Mouse (Mus musculus): ENCODE data around the gene Wif1.

The Wif1 gene

DNA sequence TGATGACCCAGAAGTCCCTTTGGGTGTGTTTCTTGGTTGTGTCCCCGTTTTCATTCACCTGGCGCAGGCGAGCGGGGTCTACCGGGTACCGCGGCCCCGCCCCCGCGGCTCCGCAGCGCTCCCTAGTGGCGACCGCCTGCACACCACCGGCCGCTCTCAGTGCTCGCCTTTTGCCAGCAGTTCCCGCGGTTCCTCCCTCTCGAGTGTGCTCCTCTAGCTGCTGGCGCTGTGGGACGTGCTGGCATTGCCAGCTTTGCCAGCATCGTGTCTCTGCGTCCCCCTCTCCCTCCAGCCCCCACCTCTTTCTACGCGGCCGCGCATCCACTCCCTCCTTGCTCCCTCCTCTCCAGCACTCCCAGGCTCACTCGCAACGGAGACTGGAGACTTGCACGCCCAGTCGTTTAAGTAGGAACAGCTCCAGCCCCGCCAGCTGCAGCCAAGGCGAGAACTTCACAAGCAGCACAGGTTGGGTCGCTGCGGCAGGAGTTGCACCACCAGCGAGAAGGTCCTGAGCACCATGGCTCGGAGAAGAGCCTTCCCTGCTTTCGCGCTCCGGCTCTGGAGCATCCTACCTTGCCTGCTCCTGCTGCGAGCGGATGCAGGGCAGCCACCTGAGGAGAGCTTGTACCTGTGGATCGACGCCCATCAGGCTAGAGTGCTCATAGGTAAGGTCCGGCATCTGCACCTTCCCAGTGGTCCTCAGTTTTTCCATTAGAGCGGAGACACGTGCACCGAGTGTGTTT, at the start of gene Wif1:
TSS of gene Wif1 (plus strand) at position 135 of the 743 bp plus-strand sequence.
- in situ Hi-C loops (cut with MboI; ENCODE audit: low pct_unique_long_range_greater_than_20kb in 1 of 2, low sequenced_read_pairs in 2 of 2, unreplicated experiment in 1 of 2), result no loop called here

DNA sequence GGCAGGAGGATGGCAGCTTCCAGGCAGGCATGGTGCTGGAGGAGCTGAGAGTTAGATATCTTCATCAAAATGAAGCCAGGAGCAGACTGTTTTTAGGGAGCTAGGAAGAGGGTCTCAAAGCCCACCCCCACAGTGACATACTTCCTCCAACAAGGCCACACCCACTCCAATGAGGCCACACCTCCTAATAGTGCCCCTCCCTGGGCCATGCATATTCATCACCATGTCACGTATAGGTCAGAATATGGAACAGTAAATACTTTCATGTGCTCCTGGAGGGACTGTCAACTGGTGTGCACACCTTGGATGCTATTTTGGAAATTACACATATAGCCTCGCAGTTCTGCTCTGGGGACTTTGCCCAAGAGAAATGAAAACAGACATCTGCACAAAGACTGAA, 31.6 kb upstream of the Wif1 start:
- in situ Hi-C loops (cut with MboI; ENCODE audit: low pct_unique_long_range_greater_than_20kb in 1 of 2, low sequenced_read_pairs in 2 of 2, unreplicated experiment in 1 of 2), result no loop called here

DNA sequence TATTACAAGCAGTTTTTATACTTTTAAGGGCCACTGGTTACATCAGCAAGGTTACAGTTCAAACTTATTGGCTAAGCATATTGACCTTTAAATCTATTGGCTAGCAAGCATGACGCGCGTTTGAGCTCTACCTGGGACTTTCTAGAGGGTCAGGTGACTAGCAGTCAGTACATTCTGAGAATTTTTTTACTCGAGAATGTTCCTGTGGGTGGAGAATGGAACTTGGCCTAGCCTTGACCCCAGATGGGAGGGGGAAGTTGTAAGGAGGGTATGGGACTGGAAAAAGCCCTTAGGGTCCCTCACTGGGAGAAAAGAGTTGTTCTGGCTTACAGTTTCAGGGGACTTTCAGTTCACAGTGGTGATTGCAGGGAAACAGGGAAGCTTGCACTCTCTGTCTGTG, 22.3 kb upstream of the Wif1 start:
- in situ Hi-C loops (cut with MboI; ENCODE audit: low pct_unique_long_range_greater_than_20kb in 1 of 2, low sequenced_read_pairs in 2 of 2, unreplicated experiment in 1 of 2), result no loop called here

DNA sequence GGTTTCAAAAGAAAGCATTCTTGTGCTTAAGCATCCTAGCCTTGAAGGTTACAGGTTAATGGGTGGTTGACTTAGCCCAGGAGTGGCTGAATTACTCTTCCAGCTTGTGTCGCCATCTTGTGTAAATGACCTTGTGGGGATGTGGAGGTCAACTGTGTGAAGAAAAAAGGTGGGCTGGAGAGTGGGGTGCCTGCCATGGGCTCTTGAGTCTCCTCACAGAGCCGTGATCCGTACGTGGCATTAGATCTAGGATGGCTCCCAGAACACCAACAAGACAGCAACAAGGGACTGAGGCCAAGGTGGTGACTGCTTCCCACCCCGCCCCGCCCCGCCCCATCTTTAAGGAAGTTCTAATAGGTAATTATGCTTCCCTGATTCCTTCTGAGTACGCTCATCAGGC, 17.5 kb upstream of the Wif1 start:
- in situ Hi-C loops (cut with MboI; ENCODE audit: low pct_unique_long_range_greater_than_20kb in 1 of 2, low sequenced_read_pairs in 2 of 2, unreplicated experiment in 1 of 2), result no loop called here

DNA sequence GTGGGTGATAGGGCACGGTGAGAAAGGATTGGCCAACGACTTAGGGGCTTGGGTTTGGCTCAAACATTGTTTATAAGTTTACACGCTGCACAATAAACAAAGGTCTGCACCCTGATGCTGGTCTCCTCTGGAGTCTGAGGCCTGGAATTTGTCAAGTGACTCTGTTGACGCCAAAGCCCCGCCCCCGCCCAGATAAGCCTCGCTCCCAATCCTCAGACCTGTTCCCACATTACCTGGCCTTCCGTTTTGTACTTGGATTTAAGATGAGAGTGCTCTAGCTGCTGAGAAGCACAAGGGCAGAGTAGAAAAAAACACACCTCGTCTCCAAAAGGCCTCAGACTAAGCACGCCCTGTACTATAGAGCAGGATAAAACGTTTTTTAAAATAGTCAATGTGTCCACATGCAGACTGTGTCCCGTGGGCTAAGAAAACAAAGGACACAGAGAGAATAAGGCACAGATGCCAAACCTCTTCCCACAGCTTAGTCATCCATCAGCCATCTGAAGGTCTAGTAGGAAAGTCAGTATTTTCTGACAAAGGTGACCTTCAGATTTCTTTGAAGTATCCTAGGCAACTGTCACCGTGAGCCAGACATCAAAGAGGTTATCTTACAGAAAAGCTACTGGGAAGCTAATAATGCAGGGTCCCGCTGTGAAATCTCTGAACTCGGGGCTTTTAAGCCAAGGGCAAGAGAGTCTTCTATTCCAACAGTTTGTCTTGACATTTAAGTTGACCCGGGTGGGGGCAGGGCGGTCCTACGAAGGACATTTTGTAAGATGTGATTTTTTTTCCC, 16.9 kb upstream of the Wif1 start:
- in situ Hi-C loops (cut with MboI; ENCODE audit: low pct_unique_long_range_greater_than_20kb in 1 of 2, low sequenced_read_pairs in 2 of 2, unreplicated experiment in 1 of 2), result no loop called here

DNA sequence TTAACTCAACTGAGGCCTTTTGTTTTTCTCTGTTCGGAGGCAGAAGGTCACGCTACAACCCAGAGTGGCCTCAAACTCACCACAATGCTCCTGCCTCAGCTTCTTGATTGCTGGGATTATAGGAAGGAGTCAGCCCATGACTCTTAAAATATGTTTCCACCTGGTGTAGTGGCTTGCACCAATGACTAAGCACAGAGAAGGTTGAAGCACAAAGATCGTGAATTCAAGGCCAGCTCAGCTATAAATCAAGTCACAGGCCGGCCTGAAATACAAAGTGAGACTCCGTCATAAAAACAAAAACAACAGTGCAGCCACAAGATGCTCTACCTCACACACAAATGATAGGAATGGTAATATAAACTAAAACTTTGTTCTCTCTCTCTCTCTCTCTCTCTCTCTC, 10.8 kb upstream of the Wif1 start:
- in situ Hi-C loops (cut with MboI; ENCODE audit: low pct_unique_long_range_greater_than_20kb in 1 of 2, low sequenced_read_pairs in 2 of 2, unreplicated experiment in 1 of 2), result no loop called here

DNA sequence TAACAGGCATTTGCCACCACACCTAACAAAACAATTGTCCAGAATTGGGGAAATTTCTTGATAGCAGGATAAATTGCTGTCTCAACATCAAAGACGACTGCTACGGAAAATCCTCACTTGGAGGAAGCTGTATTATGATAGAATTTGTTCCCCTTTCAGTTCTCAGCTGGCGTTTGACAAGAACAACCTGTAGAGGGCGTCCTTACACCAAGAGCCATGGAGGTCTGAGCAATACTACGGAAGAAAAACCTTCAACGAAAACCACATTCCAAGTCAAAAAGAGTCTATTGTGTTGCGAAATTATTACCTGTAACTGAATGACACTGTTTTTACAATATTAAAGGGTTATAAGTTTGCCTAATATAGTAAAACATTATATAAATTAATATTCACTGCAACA, 2.0 kb upstream of the Wif1 start:
- in situ Hi-C loops (cut with MboI; ENCODE audit: low pct_unique_long_range_greater_than_20kb in 1 of 2, low sequenced_read_pairs in 2 of 2, unreplicated experiment in 1 of 2), result no loop called here

DNA sequence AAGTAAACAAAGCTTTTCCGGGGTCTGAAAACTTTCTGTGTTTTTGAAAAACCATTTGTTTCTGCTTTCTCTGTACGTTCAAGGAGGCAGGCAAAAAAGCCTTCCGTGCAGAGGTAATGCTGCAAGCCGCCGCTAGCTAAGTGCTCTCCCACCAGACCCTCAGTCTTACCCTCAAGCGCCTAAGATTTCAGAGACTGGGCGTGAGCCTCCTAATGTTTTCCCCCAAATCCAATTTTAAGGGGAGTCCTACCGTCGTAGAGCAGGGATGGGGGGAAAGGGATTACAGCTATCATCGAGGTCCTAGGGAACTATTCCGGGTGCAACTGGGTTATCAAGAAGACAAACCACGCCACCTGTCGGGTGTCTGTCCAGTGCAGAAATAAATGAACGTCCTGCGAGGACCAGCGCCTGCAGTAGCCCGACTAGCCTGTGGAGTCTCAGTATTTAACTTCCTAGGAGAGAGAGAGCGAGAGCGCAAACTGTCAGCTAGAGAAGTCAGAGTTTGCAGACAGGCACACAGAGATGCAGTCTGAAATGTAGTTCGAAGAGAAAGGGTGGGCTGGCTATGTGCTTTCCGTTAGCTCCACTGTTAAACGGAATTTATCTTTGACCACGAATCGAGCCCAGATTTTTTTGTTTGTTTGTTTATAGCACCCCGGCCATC, 500 bp upstream of the Wif1 start:
- in situ Hi-C loops (cut with MboI; ENCODE audit: low pct_unique_long_range_greater_than_20kb in 1 of 2, low sequenced_read_pairs in 2 of 2, unreplicated experiment in 1 of 2), result no loop called here

DNA sequence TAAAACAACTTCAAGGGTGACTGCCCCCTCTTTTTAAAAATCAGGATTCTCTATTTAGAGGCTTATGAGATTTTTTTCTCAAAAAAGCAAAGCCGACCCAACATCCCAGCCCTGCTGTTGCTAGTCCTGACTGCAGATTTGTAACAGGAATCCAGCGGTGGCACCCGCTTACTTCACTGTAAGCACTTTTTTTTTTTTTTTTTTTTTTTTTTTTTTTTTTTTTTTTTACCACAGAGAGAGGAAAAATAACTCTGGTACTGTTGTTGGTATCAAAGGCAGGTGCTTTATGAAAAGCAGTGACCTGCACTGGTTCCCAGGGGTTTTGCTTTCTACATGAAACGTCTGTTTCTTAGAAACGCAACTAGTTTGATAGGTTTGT, 798 bp downstream of the Wif1 start:
- in situ Hi-C loops (cut with MboI; ENCODE audit: low pct_unique_long_range_greater_than_20kb in 1 of 2, low sequenced_read_pairs in 2 of 2, unreplicated experiment in 1 of 2), result no loop called here

DNA sequence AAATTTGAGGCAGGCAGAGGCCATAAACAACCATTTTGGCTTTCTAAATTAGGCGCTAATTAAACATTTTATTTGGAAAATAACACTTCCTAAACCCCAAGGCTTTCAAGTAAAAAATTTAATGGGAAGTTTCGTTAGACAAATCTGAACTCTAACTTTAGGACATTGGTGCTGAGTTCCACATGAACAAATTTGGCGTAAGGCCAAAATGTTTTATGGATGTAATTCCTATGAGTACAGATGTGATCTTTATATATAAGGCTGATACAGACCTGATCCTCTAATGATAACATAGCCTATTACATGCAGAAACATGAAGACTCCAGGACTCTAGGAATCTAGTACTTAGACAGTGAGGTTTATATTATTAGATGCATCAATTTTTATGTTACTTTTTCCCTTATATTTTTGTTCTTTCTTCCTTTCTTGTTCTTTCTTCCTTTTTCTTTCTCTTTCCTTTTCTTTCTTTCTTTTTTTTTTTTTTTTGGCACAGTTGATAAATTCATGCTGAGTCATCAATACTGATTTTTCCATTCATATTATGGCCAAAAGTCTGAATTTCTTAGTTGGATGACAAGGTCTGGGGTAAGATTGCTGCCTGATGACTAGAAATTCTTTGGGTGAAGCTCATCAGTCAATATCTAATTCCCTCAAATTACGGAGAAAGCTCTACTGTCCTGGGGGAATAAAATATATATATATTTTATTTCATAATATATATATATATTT, 5.0 kb downstream of the Wif1 start:
- in situ Hi-C loops (cut with MboI; ENCODE audit: low pct_unique_long_range_greater_than_20kb in 1 of 2, low sequenced_read_pairs in 2 of 2, unreplicated experiment in 1 of 2), result no loop called here

DNA sequence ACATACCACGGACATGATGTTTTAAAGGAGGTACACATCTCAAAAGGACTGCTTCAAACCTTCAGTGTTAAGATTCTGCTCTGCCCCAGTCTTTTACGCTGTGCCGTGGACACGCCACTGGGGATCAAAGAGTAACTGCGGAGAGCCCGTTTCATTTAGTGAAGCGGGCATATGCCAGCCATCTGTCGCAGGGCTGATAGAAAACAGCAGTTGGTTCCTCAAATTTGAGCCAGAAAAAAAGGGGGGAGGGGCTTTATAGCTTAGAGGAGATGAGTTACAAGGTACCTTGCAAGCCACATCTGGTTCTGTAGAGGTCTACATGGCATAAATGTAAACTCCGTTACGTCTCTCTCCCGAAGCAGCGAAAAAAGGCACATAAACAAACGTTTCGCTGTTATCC, 7.2 kb downstream of the Wif1 start:
- in situ Hi-C loops (cut with MboI; ENCODE audit: low pct_unique_long_range_greater_than_20kb in 1 of 2, low sequenced_read_pairs in 2 of 2, unreplicated experiment in 1 of 2), result loop anchor here in 1 of 2 experiments (10.0 kb wide), 1 partner anchor 214 kb away; no protein-coding TSS in a partner anchor

DNA sequence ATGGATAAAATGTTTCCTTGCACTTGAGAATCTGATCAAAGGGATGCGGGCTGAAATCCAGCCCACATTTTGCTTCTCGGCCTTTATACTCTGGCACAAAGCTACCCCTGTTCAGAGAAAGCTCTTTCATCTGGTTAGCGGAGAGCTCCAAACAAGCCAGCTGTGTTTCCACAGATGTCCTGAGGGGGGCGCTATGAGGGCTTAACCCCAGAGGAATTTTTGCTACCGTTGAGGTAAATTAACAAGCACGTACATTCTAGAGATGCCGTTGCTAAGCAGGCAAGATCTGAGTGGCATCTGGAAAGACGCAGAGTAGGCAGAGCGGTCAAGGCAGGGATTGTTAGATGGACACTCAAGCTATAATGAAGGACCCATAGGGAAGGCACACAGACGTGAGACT, 13.7 kb downstream of the Wif1 start:
- in situ Hi-C loops (cut with MboI; ENCODE audit: low pct_unique_long_range_greater_than_20kb in 1 of 2, low sequenced_read_pairs in 2 of 2, unreplicated experiment in 1 of 2), result loop anchor here in 1 of 2 experiments (10.0 kb wide), 1 partner anchor 207 kb away; no protein-coding TSS in a partner anchor

DNA sequence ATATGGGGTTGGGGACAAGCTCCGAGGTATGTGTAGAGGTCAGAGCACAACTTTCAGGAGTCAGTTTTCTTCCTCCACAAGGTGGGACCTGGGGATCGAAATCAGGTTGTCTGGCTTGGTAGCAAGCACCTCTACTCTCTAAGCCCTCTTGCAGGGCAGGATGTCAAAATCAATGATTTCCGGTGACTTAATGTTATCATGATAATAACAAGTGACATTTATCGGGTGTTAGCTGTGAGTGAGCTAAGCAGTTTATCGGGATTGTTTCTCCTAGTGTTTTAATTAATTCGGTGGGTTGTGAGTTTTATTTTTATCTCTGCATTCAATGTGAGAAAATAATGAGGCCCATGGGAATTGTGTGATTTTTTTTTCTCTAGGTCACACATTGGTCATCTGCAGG, 18.3 kb downstream of the Wif1 start:
- in situ Hi-C loops (cut with MboI; ENCODE audit: low pct_unique_long_range_greater_than_20kb in 1 of 2, low sequenced_read_pairs in 2 of 2, unreplicated experiment in 1 of 2), result no loop called here

DNA sequence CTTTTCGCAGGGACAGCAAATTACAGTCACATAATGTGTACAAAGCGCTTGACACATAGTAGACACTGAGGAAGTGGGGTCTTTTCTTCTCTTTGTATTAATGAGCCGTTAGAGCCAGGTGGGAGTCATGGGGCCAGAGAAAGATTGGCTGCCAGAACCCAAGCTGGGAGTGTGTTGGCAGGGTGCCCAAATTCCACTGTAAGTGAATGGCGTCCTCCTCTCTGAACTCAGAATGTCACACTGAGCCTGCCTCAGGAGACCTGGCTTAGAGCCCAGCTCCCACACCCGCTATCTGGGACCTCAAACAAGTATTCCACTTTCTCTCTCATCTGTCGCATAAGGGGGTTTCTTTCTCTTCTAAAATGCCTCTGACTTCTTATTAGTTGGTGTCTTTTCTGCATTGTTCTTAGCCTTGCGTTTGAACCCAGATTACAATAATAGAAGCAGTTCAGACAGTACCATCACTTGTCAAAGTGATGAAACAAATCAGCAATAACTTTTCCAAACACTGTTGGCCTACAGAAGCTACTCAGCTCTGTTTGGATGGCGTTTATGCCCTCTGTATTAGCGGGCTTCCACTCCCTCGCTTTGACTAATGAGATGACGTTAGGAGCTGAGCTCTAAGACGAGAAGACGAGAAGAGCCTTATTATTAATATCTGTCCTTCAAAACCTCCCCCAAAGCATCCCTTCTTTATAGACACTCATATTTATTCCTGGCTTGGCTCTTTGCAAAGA, 21.9 kb downstream of the Wif1 start:
- in situ Hi-C loops (cut with MboI; ENCODE audit: low pct_unique_long_range_greater_than_20kb in 1 of 2, low sequenced_read_pairs in 2 of 2, unreplicated experiment in 1 of 2), result no loop called here

DNA sequence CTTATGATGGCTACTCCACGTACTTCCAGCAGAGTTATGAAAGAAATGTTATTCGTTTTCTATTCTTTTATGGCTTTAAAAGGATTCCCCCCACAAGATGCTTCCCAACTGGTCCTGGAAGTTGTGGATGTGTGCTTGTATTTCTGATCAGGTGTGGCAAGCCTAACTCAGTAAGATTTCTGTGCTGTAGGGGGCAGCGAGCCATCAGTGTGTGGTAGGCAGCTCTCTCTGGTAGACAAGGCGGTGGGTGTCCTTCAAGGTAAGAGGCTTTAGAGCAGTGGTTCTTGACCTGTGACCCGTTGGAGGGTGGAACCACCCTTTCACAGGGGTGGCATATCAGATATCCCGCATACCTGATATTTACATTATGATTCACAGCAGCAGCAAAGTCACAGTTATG, 23.1 kb downstream of the Wif1 start:
- in situ Hi-C loops (cut with MboI; ENCODE audit: low pct_unique_long_range_greater_than_20kb in 1 of 2, low sequenced_read_pairs in 2 of 2, unreplicated experiment in 1 of 2), result no loop called here

DNA sequence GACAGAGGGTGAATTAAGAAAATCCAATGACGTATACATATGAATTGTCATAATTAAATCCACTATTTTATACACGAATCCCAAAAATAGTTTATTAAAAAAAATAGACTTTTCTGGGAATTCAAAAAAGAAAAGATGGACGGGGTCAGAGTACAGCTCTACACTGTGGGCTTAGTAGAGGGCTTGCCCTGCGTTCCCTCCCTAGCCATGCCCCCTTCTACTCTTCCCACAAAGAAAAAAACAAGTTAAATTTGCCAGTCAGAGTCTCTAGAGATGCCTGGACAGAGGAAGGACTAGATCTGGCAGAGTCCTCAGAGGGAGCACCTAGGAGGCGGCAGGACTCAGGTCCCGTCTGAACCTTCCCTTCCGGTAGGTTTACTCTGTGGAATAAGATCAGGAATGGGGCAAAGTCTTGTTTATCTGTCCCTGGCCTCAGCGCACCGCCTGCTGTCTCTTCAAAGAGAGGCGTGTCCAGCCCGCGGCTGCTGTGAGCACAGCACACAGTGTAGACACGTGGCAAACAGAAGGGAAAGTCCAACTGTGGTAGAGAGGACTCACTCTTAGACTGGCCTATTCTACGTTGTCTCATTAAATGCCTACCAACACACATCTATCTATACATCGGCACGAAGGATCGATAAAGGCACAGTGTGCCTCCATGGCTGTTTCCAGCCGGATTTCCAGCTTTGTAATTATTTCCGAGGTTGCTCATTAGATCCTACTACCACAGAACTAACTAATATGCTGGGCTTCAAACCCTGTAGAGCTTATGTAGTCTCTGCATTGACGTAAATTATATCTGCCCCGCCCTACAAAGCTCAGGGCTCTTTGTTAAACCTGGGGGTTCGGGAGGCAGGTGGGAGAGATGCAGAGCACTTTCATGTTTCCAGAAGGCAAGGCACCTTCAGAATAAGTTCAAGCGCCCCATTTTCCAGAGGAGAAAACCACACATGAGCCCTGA, 25.6 kb downstream of the Wif1 start:
- in situ Hi-C loops (cut with MboI; ENCODE audit: low pct_unique_long_range_greater_than_20kb in 1 of 2, low sequenced_read_pairs in 2 of 2, unreplicated experiment in 1 of 2), result no loop called here

DNA sequence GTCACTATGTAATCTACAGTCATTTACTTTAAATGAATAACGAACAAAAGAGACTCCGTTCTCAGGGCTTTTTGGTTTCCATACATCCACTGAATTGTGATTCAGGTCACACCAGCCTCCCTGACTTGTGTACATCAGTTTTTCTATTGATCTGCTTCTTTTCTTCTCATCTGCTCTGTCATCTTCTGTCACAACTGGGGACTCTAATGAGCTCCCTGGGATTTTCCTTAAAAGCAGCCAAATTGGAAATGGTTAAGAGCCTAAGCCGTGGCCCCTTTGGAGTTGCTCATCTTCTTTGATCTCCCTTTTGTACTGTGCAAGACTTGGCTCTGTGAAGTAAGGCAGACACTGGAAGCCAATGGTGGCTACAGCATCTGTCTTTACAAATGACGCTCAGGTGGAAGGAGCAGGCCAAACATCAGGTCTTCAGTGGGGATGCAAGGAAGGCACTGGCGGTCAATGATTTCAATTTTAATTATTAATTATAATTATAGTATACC, 27.6 kb downstream of the Wif1 start:
- in situ Hi-C loops (cut with MboI; ENCODE audit: low pct_unique_long_range_greater_than_20kb in 1 of 2, low sequenced_read_pairs in 2 of 2, unreplicated experiment in 1 of 2), result no loop called here
